Mouse (Mus musculus): Measurements from ENCODE around the gene Speer4c.
"Not testable (repeated sequence)": the region's sequence is repeated elsewhere in the genome, so short reads cannot be mapped to it uniquely, and the experiment has no call there.

DNA sequence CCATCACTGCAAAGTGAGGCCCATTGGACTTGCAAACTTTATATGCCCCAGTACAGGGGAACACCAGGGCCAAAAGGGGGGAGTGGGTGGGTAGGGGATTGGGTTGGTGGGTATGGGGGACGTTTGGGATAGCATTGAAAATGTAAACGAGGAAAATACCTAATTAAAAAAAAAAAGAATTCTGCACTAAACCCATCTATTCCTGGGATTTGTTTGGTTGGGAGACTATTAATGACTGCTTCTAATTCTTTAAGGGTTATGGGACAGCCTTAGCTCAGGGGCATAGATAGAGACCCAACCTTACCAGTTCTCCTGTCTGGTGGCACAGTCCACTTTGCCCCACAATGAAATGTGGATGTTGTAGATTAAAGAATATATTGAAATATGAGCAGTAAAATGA lies 16.4 kb downstream of the Speer4c start:
- TF ChIP-seq CTCF (IDR thresholded peaks at IDR 0.05; ENCODE audit: insufficient read depth, low read length); POLR2A (IDR thresholded peaks at IDR 0.05; ENCODE audit: borderline replicate concordance, extremely low read depth, low read depth, low read length): not testable (repeated sequence)
